Mouse (Mus musculus) liver, adult 2 months (tissue): ENCODE results near the gene Sh3gl2.

Source experiments
- CTCF ChIP-seq: fragments of 200-500 bp; IDR thresholded peaks from 2 replicates; pipeline ENCODE4 v1.5.1; 2011; ENCODE audit warnings: low read depth, low read length, control low read depth
- POLR2A ChIP-seq: fragments of 200-500 bp; IDR thresholded peaks from 2 replicates; pipeline ENCODE4 v1.6.1; 2011; ENCODE audit warnings: low read length, control low read depth; ENCODE audit not compliant: insufficient read depth; ENCODE audit errors: extremely low read depth

DNA sequence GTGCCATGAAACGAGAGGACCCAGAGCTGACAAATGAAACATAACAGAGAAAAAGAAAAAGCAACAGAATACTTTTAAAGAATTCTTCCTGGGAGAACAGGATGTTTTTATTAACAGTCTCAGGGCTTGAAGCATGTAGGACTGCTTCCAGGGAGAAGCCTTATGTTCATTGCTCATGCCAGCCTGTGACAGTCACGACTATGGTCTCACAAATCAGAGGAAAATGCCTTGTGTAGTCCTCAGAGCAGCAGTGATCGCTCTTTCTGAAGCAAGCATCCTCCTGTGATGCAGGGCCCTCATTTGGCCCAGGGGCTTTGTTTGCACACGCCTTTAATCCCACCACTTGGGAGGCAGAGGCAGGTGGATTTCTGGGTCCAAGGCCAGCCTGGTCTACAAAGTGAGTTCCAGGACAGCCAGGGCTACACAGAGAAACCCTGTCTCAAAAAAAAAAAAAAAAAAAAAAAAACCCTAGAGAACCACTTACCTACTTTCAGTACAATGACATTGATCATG, 129.8 kb downstream of the Sh3gl2 start:
- TF ChIP-seq POLR2A, result no peak
- no peak for TF ChIP-seq CTCF
